Mouse (Mus musculus) urinary bladder, postnatal 4 days (tissue): ENCODE measurements around the gene Krtap1-3.

Experiments
- DNase-seq, 2 experiments: peaks; one replicate each; pipeline ENCODE4 v3.0.0; 2021 to 2022; ENCODE audit warnings: low spot score in 2 of 2

Gene Krtap1-3

GRCm38 (mm10) chr11:99557976-99558745, 33.0 kb downstream of the Krtap1-3 start:
- no peak for DNase-seq

- no peak for DNase-seq
Measured at GRCm38 (mm10) chr11:99556753-99557152, 34.4 kb downstream of the Krtap1-3 start, which contains the start of gene Krtap3-2. Krtap3-2 (minus strand) TSS chr11:99556853.

- no peak for DNase-seq
Measured at GRCm38 (mm10) chr11:99556195-99556594, 34.9 kb downstream of the Krtap1-3 start.

GRCm38 (mm10) chr11:99550765-99551164, 40.4 kb downstream of the Krtap1-3 start, which contains the start of gene Krtap3-3:
Krtap3-3 (minus strand) TSS chr11:99550865.
- DNase-seq = no peak

GRCm38 (mm10) chr11:99547892-99548291, 43.2 kb downstream of the Krtap1-3 start:
- no peak for DNase-seq
